Mouse (Mus musculus) megakaryocyte progenitor cell, adult 5-6 weeks (primary cell): Measurements from ENCODE around the gene Zfp423. TPM values are rescaled to one million over a fixed set of nuclear protein-coding genes. Genes with fewer than 3 reads are reported as not detected.
"Not testable (repeated sequence)": the region's sequence is repeated elsewhere in the genome, so short reads cannot be mapped to it uniquely, and the experiment has no call there.

Source experiments
- ATAC-seq: replicated peaks from 2 replicates; pipeline ENCODE4 v1.8.0; 2016; ENCODE audit warnings: mild to moderate bottlenecking, moderate TSS enrichment, inconsistent platforms; ENCODE audit not compliant: poor library complexity
- total RNA-seq, 2 experiments: library from RNA; stranded (forward) in 1 of 2; stranded (reverse) in 1 of 2; fragments of 157-497, 149-512 nt in 1 of 2; fragments of 200-1000 nt in 1 of 2; gene quantifications; 2 replicates each; pipeline versions ENCODE4 v1.2.3 to v1.2.4; 2015 to 2017

The Zfp423 gene
- total RNA-seq, 2 experiments from 2014 or later: not detected

- no peak for ATAC-seq
These were observed 111.6 kb downstream of the Zfp423 start for GRCm38 (mm10) chr8:87847796-87848195.

- ATAC-seq: not testable (repeated sequence)
These were observed 117.3 kb downstream of the Zfp423 start for GRCm38 (mm10) chr8:87842096-87842495.

- no peak for ATAC-seq
These were observed 122.1 kb downstream of the Zfp423 start for GRCm38 (mm10) chr8:87837266-87837665.

GRCm38 (mm10) chr8:87836866-87837265 lies 122.5 kb downstream of the Zfp423 start:
- ATAC-seq: no peak

- ATAC-seq: no peak
These were observed 123.5 kb downstream of the Zfp423 start for GRCm38 (mm10) chr8:87835924-87836323.

GRCm38 (mm10) chr8:87835411-87835821 lies 124.0 kb downstream of the Zfp423 start:
- ATAC-seq: no peak

GRCm38 (mm10) chr8:87834656-87835055 lies 124.7 kb downstream of the Zfp423 start:
- ATAC-seq: no peak

- ATAC-seq: no peak
These were observed 125.4 kb downstream of the Zfp423 start for GRCm38 (mm10) chr8:87833841-87834620.

- no peak for ATAC-seq
These were observed 126.1 kb downstream of the Zfp423 start for GRCm38 (mm10) chr8:87833339-87833738.

GRCm38 (mm10) chr8:87832381-87833325 lies 126.7 kb downstream of the Zfp423 start:
- no peak for ATAC-seq

GRCm38 (mm10) chr8:87831567-87831966 lies 127.8 kb downstream of the Zfp423 start:
- no peak for ATAC-seq

- no peak for ATAC-seq
These were observed 128.3 kb downstream of the Zfp423 start for GRCm38 (mm10) chr8:87831116-87831515.

- ATAC-seq: no peak
These were observed 129.2 kb downstream of the Zfp423 start for GRCm38 (mm10) chr8:87830200-87830599.

- ATAC-seq: no peak
These were observed 133.3 kb downstream of the Zfp423 start for GRCm38 (mm10) chr8:87826013-87826660.

GRCm38 (mm10) chr8:87823172-87823571 lies 136.2 kb downstream of the Zfp423 start:
- no peak for ATAC-seq

GRCm38 (mm10) chr8:87822690-87823089 lies 136.7 kb downstream of the Zfp423 start:
- ATAC-seq: no peak

GRCm38 (mm10) chr8:87822175-87822574 lies 137.2 kb downstream of the Zfp423 start:
- ATAC-seq: no peak

- no peak for ATAC-seq
These were observed 137.7 kb downstream of the Zfp423 start for GRCm38 (mm10) chr8:87821655-87822054.

GRCm38 (mm10) chr8:87819263-87819662 lies 140.1 kb downstream of the Zfp423 start:
- ATAC-seq: no peak

GRCm38 (mm10) chr8:87818506-87818905 lies 140.9 kb downstream of the Zfp423 start:
- no peak for ATAC-seq

GRCm38 (mm10) chr8:87816141-87816540 lies 143.3 kb downstream of the Zfp423 start:
- no peak for ATAC-seq
